Mouse (Mus musculus) 416B (cell line): Measurements from ENCODE around the gene Tmtc1.
A peak's percentile ranks its signal among the peaks of the same experiment; 100 is the strongest.

Source experiments
- DNase-seq: peaks from one replicate; pipeline ENCODE4 v3.0.0; 2011; ENCODE audit warnings: low read depth

Gene Tmtc1

DNA sequence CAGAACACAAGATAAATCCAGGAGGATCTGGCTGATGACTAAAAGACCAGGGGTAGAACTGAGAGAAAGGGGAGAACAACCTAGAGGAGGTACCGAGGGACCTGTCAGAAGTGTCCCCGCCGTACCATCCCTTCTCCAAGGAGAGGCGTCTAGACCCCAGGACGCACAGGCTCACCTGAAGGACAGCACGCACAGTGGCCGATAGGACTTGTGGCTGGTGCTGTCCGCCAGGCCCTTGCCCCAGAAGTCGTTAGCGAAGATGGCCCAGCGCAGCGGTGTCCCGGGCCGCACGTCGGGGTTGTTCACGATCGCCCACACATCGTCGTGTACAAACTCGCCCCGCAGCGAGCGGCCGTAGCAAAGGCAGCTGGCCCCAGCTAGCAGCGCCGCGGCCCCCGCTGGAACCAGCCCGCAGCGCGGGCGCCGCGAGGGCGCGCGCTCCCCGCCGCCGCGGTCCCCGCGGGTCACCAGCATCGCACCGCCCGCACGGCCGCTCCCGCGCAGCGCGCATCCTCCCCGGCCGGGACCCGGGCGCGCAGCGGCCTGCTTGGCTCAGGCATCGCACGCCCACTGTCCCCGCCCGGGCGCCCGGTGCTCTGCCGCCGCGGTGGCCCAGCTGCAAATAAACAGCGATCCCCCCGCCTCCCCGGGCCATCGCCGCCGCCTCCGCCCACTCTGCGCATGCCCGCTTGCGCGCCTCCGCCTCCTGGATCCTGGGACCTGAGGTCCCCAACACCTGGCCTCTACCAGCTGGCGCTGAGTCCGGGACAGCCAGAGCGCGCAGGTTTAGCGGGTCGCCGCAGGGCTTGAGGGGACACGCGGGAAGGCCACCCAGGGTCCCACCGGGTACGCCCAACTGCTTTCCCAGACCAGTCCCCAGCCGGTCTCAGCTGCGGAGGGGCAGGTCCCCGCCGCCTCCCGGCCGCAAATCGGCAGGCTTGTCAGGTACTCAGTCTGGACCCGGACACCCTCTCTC, at the start of gene Tmtc1:
Gene Tmtc1 (minus strand): TSS at position 664 of the 976 bp plus-strand sequence.
- DNase-seq = no peak

DNA sequence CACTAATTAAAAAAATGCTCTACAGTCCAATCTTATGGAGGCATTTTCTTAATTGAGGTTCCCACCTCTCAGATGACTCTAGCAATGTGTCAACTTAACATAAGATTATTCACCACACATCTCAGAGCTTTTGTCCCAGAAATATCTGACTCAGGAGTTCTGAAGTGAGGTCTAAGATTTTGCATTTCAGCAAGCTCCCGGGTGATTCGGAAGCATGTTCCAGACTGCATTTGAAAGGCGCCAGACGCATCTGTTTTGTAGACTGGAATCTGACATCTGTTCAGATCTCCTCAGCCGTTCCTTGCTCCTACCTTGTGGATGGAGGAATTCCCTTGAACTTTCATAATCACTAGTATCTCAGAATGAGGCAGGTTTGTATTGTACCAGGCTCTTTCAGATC, 47.7 kb upstream of the Tmtc1 start:
- DNase-seq = no peak

DNA sequence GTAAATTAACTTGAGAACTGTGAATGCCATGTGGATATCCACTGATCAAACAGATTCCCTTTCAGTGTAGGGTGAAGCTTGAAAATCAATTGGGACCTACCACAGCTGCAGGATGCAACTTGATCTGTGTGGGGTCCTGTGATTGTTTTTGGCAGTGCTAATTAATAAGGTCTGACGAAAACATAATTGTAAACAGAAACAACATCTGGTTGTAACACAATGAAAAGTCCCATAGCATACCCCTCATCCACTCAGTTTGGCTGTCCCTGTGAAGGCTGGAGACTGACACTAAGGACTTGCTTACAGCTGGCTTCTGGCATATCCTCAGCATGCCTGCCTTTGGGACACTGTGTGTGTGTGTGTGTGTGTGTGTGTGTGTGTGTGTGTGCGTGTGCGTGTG, 42.6 kb upstream of the Tmtc1 start:
- no peak for DNase-seq

DNA sequence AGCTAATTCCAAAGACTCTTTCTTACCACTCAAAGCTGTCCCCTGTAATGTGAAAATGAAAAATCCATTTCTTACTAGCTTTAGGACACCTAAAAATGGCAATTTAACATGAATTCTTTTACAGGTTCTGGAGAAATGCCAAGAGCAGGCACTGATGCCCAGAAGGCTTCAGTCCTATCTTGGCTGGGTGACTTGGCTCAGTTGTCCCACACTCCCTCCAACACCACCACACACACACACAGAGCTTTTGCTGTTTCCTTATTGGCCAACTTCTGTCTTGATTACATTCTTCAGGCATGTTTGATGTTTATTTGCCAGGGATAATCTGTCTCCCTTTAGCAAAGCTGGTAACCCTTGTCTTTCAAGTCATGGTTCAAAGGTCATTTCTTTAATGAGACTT, 37.7 kb upstream of the Tmtc1 start:
- DNase-seq = no peak

DNA sequence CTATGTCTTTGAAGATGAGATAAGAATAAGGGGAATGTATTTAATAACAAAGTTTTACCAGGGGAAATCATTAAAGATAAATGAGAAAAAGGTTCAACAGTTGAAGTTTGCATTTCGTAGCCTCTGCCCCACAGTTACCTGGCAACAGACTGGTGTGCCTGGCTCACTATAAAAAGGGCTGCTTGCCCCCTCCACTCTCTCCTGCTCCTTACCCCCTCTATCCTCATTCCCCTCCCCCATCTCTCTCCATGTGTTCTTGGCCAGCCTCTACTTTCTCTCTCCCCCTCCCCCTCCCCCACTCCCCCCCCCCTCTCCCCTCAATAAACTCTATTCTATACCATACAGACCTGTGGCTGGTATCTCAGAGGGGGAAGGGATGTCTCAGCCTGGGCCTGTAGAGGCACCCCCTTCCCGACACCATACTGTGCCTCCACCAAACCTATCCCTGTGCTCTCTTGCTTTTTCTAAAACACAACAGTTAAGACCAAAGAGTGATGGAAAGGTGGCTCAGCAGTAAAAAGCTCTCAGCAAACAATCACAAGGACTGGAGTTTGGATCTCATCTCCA, 35.6 kb upstream of the Tmtc1 start:
- DNase-seq = no peak

DNA sequence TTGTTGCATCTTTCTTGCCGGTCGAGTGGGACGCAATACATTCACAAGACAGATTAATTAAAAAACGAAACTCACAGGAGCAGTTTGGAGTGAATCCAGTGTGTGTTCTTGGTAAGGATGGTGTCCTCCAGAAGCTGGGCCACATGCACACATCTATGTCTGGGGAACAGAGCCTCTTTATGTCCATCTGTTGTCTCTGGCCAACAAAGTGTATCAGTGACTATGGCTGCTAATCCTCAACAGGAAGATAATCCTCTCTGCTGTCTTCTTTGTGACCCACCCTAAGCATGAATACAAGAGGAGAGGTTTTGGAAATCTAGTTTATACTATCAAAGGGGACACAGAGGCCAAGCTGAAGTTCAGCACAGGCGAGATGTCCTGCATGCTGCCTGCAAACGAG, 34.2 kb upstream of the Tmtc1 start:
- no peak for DNase-seq

DNA sequence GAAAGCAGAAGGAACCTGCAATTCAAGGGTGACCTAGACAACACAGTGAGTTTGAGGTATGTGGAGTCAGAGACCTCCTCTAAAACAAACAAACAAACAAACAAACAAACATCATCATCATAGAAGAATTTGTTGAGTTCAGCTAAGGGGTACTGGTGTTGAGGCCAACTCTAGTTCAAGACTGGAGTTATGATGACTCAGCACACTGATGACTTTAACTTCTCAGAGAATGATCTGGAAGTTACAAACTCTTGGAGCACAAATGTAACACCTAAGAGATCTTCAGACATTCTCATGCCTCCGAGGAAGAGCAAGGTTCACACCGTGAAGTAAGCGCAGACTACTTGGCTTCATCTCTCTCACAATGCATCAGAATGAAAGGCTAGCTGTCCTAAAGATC, 28.1 kb upstream of the Tmtc1 start:
- DNase-seq = no peak

DNA sequence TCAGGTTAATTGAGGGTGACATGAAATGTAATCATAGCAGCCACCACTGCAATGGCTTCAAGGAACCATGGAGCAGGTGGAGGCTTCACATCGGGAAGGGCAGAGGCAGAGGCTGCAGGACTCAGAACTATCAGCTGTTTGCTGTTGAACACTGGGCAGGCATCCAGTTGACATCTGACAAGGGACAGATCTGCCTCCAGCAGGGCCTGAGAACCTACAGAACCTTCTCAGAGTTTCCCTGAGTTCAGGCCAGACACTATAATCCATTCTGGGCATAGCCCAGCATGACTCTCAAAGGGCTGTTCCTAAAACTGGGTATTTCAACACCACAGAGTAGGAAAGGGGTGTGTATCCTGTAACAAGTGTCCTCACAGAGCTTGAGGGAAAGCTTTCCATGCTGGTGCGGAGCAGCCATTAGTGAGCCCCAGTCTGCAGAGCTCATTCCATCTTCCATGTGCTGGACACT, 23.8 kb upstream of the Tmtc1 start:
- DNase-seq = no peak

DNA sequence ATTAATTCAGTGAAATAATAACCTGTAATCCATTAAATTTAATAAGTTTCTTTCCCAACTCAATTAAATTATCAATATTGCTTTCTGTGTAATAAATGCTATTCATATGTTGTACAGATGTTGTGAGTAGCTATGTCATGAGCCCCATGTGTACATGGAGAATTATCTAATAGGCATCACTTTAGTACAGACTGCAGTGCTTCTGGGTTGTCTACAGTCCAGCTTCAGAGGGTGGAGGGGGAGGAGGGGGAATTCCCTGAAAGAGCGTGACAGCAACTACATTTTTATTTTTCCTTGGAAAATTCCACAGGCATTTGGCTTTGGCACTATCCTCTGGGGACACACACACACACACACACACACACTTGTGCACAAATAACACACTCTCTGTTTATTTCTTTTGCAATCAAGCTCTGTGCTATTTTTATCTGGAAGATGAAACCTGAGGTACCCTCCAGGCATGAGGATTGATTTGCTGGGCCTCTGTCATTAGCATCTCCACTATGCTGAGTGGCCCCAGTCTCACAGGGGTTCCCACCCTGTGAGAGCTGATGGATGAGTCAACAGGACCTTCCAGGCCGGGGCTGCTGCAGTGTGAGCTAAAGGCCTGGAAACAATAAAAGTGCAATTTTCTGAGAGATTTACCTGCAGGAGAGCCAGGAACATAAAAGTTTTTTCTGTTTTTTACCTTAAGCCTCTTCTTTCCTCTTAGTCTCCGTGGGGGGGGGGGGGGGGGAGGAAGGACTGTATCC, 23.2 kb upstream of the Tmtc1 start:
- DNase-seq = no peak

DNA sequence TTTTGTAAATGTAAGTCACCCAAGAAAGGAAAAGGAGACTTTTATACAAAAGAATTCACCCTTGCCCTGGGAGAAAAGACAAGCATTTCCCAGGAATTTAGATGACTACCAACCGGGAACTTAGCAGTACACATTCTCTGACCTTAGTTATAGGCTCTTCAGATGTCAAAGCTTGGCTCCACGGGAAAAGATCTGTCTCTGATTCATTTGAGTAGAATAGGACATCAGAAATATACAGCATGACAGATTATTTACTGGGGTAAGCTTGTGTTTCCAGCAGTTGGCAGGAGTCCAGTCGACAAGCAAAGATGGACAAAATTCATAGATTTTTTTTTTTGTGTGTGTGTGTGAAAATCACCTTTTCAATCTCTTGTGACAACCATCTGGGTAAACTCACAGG, 15.4 kb upstream of the Tmtc1 start:
- no peak for DNase-seq

DNA sequence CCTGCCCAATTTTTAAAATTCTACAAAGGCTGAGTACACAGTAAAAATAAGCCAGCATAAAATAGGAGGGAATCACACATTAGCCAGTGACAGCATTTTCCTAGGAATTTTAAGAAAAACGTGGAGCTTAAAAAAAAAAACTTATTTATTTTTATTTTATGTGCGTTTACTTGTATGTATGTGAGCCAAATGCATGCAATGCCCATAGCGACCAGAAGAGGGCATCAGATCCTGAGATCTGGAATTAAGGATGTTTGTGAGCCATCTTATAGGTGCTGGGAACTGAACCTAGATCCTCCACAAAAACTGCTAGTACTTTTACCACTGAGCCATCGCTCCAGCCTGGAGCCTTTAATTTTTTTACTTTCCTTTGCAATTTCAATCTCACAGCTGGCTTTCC, 11.3 kb upstream of the Tmtc1 start:
- peak; percentile 17 for DNase-seq

DNA sequence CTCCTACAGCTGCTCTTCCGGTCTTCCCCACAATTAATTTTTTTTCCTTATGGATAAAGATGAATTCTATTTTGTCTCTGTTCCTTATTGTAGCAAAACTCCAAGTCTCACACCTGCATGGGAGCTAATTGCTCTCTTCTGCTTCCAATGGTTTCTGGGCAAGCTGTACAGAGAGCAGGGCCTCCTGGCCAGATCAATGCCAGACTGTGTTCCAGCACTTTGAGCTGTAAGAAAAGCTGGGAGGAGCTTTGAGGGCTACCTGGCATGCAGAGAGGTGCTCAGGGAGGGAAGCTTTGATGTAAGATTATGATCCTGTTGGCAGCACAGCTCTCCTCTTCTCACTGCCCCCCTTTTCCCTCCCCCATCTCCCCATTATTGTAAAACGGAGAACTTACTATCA, 10.6 kb upstream of the Tmtc1 start:
- DNase-seq = no peak

DNA sequence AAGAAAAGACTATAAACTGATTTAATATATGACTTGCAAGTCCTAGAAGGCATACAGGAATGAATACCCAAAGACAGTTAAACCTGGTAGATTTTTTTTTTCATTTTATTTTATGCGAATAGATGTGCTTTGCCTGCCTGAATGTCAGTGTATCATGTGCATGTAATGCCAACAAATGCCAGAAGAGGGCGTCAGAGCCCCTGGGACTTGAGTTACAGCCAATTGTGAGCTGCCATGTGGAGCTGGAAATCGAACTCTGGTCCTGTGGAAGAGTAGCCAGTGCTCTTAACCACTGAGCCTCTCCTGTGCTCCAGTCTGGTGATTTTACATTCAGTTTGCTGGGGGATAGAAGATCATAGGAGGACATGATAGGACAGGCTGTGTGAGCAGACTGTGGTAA, 4.0 kb upstream of the Tmtc1 start:
- DNase-seq = no peak

DNA sequence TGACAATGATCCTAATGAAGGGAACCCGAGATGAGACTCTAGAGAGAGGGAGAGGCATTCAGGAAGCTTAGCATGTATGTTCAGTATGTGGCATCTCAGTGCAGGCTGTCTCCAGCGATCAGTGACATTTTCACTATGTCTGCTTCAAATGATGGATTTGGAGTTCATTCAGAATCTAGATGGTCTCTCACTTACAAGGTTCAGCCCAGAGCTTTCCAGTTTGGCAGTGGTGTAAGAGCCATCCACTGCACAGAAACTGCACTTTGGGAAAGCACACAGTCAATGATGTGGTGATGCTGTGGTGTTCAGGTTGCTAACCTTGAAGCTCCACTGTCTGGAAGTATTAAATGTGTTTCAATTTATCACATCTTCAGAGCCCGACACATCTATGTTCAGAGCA, 1.9 kb upstream of the Tmtc1 start:
- DNase-seq = no peak

DNA sequence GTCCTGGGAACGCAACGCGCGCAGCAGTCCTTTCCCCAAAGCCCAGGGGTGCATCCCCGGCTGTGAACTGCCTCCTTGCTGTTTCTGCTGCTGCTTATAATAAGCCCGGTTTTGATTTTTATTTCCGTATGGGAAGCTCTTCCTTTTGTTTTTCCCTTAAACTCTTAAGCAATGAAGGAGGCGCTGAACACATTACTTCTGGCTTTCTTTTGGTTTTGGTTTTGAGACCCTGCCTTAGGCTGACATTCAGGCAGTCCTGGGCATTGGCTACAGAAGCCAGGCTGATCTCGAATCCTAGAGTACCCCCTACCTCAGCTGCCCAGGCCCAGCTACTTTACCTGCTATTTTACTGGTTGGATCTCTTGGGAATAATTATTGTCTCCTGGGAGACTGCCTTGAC, 607 bp upstream of the Tmtc1 start:
- no peak for DNase-seq

DNA sequence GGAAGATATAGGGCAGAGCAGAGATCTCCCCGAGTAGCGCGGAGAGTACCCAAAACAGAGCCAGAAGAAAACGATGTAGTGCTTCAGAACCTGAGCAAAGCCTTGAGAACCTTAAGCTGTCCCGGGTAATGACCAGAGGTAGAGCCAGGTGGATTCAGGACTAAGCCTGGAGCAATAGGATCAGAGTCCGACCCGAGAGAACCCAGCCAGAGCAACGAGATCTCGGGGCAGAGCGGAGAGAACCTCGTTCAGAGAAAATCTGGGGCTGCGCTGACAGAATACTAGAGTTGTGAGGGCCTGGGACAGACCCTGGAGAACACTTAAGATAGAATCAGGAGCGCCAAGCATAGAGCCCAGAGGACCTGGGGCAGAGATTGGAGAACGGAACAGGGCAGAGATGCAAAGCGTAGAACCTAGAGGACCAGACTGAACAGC, 881 bp downstream of the Tmtc1 start:
- DNase-seq = no peak

DNA sequence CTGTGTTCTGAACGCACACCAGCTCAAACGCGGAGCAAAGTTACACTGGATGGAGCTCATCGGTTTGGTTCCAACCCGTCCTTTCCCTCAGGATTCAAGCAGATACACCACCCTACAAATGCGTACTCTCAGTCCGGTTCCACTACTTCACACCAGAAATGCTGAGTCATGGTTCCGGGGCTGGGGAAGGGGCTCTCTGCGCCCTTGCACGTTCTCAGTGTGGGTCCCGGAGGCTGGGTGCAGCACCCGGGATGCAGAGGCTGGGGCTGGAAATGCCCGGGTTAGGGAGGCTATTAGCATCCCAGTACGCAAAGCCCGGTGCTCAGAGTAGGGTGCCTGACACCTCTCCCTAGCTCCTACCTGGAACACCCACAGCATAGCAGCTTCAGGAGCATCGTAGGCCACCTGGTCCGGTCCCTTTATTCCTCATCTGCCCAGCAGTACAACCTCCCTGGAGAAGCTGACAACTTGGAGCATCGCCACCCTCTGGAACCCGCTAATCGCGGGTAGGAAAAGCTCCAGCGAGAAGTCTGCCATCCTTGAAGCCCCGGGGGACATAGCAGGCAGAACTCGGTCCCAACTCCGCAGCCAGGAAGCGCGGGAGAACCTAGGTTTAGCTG, 1.4 kb downstream of the Tmtc1 start:
- no peak for DNase-seq

DNA sequence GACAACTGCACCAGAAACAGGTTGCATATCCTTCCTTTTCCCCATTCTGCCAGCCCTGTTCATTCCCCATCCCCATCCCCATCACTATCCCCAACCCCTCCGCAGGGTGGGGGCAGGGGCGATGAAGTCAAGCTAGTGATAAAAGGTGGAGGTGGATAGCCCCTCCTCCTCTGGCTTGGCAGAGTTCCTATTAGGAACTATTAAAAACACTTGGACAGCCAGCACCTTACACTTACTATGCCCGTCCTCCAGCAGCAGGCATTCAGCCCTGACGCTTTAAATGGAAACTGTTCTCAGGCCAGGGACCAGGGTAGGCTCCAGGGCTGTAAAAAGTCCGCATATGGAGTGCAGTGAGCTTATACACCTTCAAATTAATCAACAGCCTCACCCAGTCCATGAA, 2.3 kb downstream of the Tmtc1 start:
- no peak for DNase-seq

DNA sequence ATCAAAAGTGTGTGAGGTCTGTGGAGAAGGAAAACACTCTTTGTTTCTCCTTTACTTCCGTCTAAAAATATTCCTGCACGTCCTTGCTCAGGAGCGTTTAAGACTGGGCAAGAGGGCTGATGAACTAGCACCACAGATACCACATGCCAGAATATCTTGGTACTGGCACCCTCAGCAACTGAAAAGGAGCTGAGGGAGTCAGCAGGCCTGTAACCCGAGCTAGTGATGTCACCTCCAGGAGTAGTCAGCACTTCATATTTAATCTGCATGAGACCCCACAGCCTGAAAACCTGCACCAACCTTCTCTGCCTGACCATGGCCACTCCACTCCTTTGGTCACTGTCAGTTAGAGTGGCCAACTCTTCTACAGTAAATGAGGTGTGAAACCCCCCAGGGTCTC, 5.1 kb downstream of the Tmtc1 start:
- DNase-seq = no peak

DNA sequence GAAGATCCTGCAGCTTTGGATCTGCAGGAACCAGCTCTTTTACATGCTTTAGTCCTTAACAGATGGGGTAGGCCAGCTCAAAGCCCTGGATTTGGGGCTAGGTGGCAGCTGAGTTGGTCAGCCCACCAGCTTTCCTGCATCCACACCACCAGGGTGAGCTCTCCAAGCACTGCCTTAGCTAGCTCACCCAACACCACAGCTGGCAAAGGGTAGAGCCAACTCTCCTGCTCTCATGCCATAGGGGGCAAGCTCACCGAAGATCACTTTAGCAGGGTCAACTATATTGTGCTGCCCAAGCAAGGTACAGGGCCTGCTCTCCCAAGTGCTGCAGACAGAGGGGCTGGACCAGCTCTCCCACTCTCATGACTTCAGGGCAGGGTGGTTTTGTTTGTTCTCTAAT, 6.6 kb downstream of the Tmtc1 start:
- DNase-seq = no peak

DNA sequence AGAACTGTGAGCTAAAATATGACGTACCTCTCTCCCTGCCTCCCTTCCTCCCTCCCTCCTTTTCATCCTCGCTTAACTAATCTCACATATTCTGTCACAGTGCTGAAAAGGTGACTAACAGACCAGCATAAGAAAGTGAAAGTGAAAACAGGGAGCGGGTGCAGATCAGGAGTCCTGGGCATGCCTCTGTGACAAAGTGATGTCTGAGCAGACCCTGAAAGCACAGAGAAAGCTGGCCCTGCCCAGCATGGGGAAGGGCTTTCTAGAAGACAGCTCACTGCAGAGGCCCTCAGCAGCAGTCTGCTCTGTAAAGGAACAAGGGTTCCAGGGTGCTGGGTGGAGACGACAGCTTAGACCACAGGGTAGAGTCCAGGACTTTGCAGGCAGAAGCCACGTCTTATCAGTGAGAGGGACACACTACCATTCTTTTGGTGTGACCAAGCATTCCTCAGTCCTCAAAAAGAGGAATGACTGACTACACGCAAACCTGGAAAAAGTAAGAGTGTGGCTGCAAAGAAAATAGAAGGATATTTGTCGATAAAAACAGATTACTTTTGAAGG, 7.7 kb downstream of the Tmtc1 start:
- DNase-seq = peak; percentile 50

DNA sequence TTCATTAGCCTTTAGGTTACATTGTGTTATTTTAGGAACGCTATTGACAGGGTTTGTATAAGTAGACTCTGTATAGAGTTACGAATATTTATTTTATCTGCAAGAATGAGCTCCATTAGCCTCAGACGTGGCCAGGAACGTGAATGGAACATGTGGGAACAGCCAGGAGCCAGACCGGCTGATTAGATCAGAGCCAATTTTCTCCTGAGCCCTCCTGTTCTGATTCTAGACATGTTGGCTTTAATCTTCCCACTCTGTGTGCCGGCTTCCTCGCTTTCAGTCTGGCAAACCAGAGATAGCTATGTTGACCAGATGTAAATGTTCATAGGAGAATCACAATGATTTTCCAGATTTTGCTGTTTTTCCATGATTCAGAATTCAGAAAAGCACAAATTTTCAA, 22.6 kb downstream of the Tmtc1 start:
- DNase-seq = no peak
